Mouse (Mus musculus): Measurements from ENCODE around the gene Pnkd. TPM values are rescaled to one million over a fixed set of nuclear protein-coding genes. Genes with fewer than 3 reads are reported as not detected.

The Pnkd gene
- total and polyA plus RNA-seq, 3 experiments, result 52.5 to 64.2 TPM; not detected in 1

- TF ChIP-seq TAL1 (IDR thresholded peaks at IDR 0.05; ENCODE audit: low read length) (no peak), ELF1 (IDR thresholded peaks at IDR 0.05; ENCODE audit: low read depth, low read length) (no peak), MXI1 (IDR thresholded peaks at IDR 0.05; ENCODE audit: low read depth, low read length) (no peak), POLR2AphosphoS5 (IDR thresholded peaks at IDR 0.05; ENCODE audit: borderline replicate concordance, low read depth, low read length) (no peak), RCOR1 (IDR thresholded peaks at IDR 0.05; ENCODE audit: low read depth, low read length) (no peak), NRF1 (IDR thresholded peaks at IDR 0.05; ENCODE audit: insufficient read depth, low read depth, low read length, poor library complexity, severe bottlenecking) (no peak), MAZ (IDR thresholded peaks at IDR 0.05; ENCODE audit: low read depth, low read length) (no peak), POLR2A (IDR thresholded peaks at IDR 0.05; ENCODE audit: control insufficient read depth in 1 of 2, insufficient read depth in 1 of 2, low read depth in 1 of 2, low read length in 2 of 2, poor library complexity in 1 of 2) (no peak), MYC (IDR thresholded peaks at IDR 0.05; ENCODE audit: low read depth, low read length) (no peak), CTCF (IDR thresholded peaks at IDR 0.05 in 2 of 3, conservative IDR thresholded peaks at IDR 0.05 in 1 of 3; ENCODE audit: control insufficient read depth in 1 of 3, insufficient read depth in 1 of 3, low read depth in 2 of 3, low read length in 3 of 3, poor library complexity in 1 of 3, severe bottlenecking in 1 of 3) (no peak), MEF2A (IDR thresholded peaks at IDR 0.05; ENCODE audit: extremely low read depth, insufficient replicate concordance, low read depth, low read length, poor library complexity, severe bottlenecking) (no peak), TBP (IDR thresholded peaks at IDR 0.05; ENCODE audit: low read depth, low read length) (no peak), ZMIZ1 (IDR thresholded peaks at IDR 0.05; ENCODE audit: low read depth, low read length) (no peak), USF2 (IDR thresholded peaks at IDR 0.05; ENCODE audit: borderline replicate concordance in 1 of 2, insufficient read depth in 1 of 2, low read depth in 1 of 2, low read length in 2 of 2) (no peak), USF1 (IDR thresholded peaks at IDR 0.05; ENCODE audit: low read depth, low read length) (no peak), GABPA (IDR thresholded peaks at IDR 0.05; ENCODE audit: low read depth, low read length) (no peak), UBTF (IDR thresholded peaks at IDR 0.05; ENCODE audit: borderline replicate concordance, insufficient read depth, low read depth, low read length) (no peak), MAX (IDR thresholded peaks at IDR 0.05; ENCODE audit: low read length) (no peak)
- no peak overlapping the region for H3K9ac ChIP-seq (ENCODE audit: control insufficient read depth, low read depth, low read length, poor library complexity, severe bottlenecking)
- H3K9me3 ChIP-seq (replicated peaks; ENCODE audit: insufficient read depth, low read length), result no peaks in the 10 kb centered on the region
- peaks cover 0 to 46% of the 10 kb centered on the region in 2 experiments; a peak in 2 of 4 replicates for H3K36me3 ChIP-seq (ENCODE audit: control insufficient read depth in 1 of 2, insufficient read depth in 2 of 2, low read length in 2 of 2)
- no peaks in the 10 kb centered on the region for H3K79me2 ChIP-seq (ENCODE audit: control insufficient read depth, insufficient read depth, low read length, poor library complexity)
- H3K4me3 ChIP-seq (ENCODE audit: control insufficient read depth in 1 of 2, insufficient read depth in 1 of 2, low read depth in 2 of 2, low read length in 2 of 2), result no peak overlapping the region
- H3K27ac ChIP-seq (ENCODE audit: control insufficient read depth, low read depth, low read length), result no peak overlapping the region
- no peaks in the 10 kb centered on the region for H3K27me3 ChIP-seq (ENCODE audit: control insufficient read depth in 1 of 2, insufficient read depth in 2 of 2, low read length in 2 of 2)
- DNase-seq (ENCODE audit: low read depth, low spot score), result no peak
- H3K4me1 ChIP-seq (ENCODE audit: control insufficient read depth in 1 of 2, insufficient read depth in 2 of 2, low read length in 2 of 2), result no peaks in the 10 kb centered on the region
Observed at GRCm38 (mm10) chr1:74256782-74257181, 27.9 kb upstream of the Pnkd start.

GRCm38 (mm10) chr1:74262510-74262909 lies 22.2 kb upstream of the Pnkd start:
- H3K4me3 ChIP-seq (ENCODE audit: control insufficient read depth in 1 of 2, insufficient read depth in 1 of 2, low read depth in 2 of 2, low read length in 2 of 2), result no peak overlapping the region
- H3K4me1 ChIP-seq (ENCODE audit: control insufficient read depth in 1 of 2, insufficient read depth in 2 of 2, low read length in 2 of 2), result no peaks in the 10 kb centered on the region
- H3K9me3 ChIP-seq (replicated peaks; ENCODE audit: insufficient read depth, low read length), result no peaks in the 10 kb centered on the region
- no peaks in the 10 kb centered on the region for H3K27me3 ChIP-seq (ENCODE audit: control insufficient read depth in 1 of 2, insufficient read depth in 2 of 2, low read length in 2 of 2)
- TF ChIP-seq USF2 (IDR thresholded peaks at IDR 0.05; ENCODE audit: borderline replicate concordance in 1 of 2, insufficient read depth in 1 of 2, low read depth in 1 of 2, low read length in 2 of 2) (no peak), POLR2AphosphoS5 (IDR thresholded peaks at IDR 0.05; ENCODE audit: borderline replicate concordance, low read depth, low read length) (no peak), CTCF (IDR thresholded peaks at IDR 0.05 in 2 of 3, conservative IDR thresholded peaks at IDR 0.05 in 1 of 3; ENCODE audit: control insufficient read depth in 1 of 3, insufficient read depth in 1 of 3, low read depth in 2 of 3, low read length in 3 of 3, poor library complexity in 1 of 3, severe bottlenecking in 1 of 3) (no peak), POLR2A (IDR thresholded peaks at IDR 0.05; ENCODE audit: control insufficient read depth in 1 of 2, insufficient read depth in 1 of 2, low read depth in 1 of 2, low read length in 2 of 2, poor library complexity in 1 of 2) (no peak), MAFK (IDR thresholded peaks at IDR 0.05; ENCODE audit: borderline replicate concordance, low read depth, low read length) (no peak), SIN3A (IDR thresholded peaks at IDR 0.05; ENCODE audit: low read length) (no peak), USF1 (IDR thresholded peaks at IDR 0.05; ENCODE audit: low read depth, low read length) (no peak), RAD21 (IDR thresholded peaks at IDR 0.05; ENCODE audit: low read depth, low read length) (no peak), HCFC1 (IDR thresholded peaks at IDR 0.05; ENCODE audit: low read depth, low read length) (no peak), ZKSCAN1 (IDR thresholded peaks at IDR 0.05; ENCODE audit: low read depth, low read length) (no peak), RCOR1 (IDR thresholded peaks at IDR 0.05; ENCODE audit: low read depth, low read length) (no peak), ZNF384 (IDR thresholded peaks at IDR 0.05; ENCODE audit: low read depth, low read length) (no peak), POLR2AphosphoS2 (IDR thresholded peaks at IDR 0.05; ENCODE audit: low read length) (no peak)
- H3K79me2 ChIP-seq (ENCODE audit: control insufficient read depth, insufficient read depth, low read length, poor library complexity), result no peaks in the 10 kb centered on the region
- DNase-seq (ENCODE audit: low read depth, low spot score), result no peak
- peaks cover 0 to 30% of the 10 kb centered on the region in 2 experiments; a peak in 2 of 4 replicates for H3K36me3 ChIP-seq (ENCODE audit: control insufficient read depth in 1 of 2, insufficient read depth in 2 of 2, low read length in 2 of 2)
- H3K9ac ChIP-seq (ENCODE audit: control insufficient read depth, low read depth, low read length, poor library complexity, severe bottlenecking), result no peak overlapping the region
- no peak overlapping the region for H3K27ac ChIP-seq (ENCODE audit: control insufficient read depth, low read depth, low read length)

Measured in MEL (cell line).